In genomic region chr12:82204106-82204505, GRCm38 (mm10) we compare ENCODE assay signal across 19 mouse cellular contexts. TPM values are rescaled to one million over a fixed set of nuclear protein-coding genes. Genes with fewer than 3 reads are reported as not detected.
DNase-seq lines count a peak whose midpoint lies in the region; ATAC-seq and TF ChIP-seq lines count a peak whose summit lies in the region.
"Had no signal": no experiment of that assay in that cellular context is flagged by ENCODE, and none has a peak within 500 bp of the region (broad histone marks: within the 10 kb centered on the region; RNA-seq: fewer than 3 reads in every experiment).

No protein-coding gene starts in this region.

- H3K27me3 ChIP-seq in cerebellum, adult 2 months (ENCODE audit: control insufficient read depth, insufficient read depth, low read length): no peaks in the 10 kb centered on the region
- H3K27me3 ChIP-seq in heart, embryonic 10.5 days (ENCODE audit: insufficient read depth, poor library complexity, severe bottlenecking): no peaks in the 10 kb centered on the region
- H3K27me3 ChIP-seq: embryonic facial prominence, embryonic 15.5 days; heart, embryonic 15.5 days; hindbrain, embryonic 15.5 days had no signal

- no peak for ATAC-seq in cerebellum, adult (ENCODE audit: insufficient number of reproducible peaks, low FRiP score, low TSS enrichment)
- ATAC-seq: forebrain, embryonic 14.5 days; intestine, embryonic 16.5 days had no signal

- 0 out of 2 replicates have a peak, but pooled peaks cover 2% of the 10 kb centered on the region for H3K4me1 ChIP-seq in cerebellum, adult 2 months (ENCODE audit: control insufficient read depth, insufficient read depth, low read length)
- peaks cover 7% of the 10 kb centered on the region; the same call in 1 of the 2 replicates for H3K4me1 ChIP-seq in heart, embryonic 10.5 days
- H3K4me1 ChIP-seq: embryonic facial prominence, embryonic 15.5 days; forebrain, embryonic 10.5 days; hindbrain, embryonic 15.5 days had no signal

- intact Hi-C loops in heart, postnatal 25 days (cut with DNase I): no loop called here

- H3K27ac ChIP-seq in cerebellum, adult 2 months (ENCODE audit: insufficient read depth, low read length): no peak overlapping the region
- no peak overlapping the region for H3K27ac ChIP-seq in heart, embryonic 10.5 days
- H3K27ac ChIP-seq: embryonic facial prominence, embryonic 15.5 days; forebrain, embryonic 10.5 days; heart, embryonic 15.5 days; hindbrain, embryonic 15.5 days had no signal

- no peak overlapping the region for H3K4me3 ChIP-seq in cerebellum, adult 2 months (replicated peaks; ENCODE audit: insufficient read depth, low read depth, low read length)
- H3K4me3 ChIP-seq in heart, embryonic 10.5 days: no peak overlapping the region
- H3K4me3 ChIP-seq: embryonic facial prominence, embryonic 15.5 days; erythroblast, embryonic 14.5 days; forebrain, embryonic 10.5 days; heart, embryonic 15.5 days; hindbrain, embryonic 15.5 days had no signal

- DNase-seq in cerebellum, adult 2 months: peak; percentile 28 to 44
- peak; percentile 46 for DNase-seq in heart, embryonic 10.5 days (ENCODE audit: low spot score)
- DNase-seq in heart, postnatal 25 days (ENCODE audit: low spot score): no peak
- DNase-seq in cerebellum, postnatal 10 days: peak; percentile 20 to 31
- DNase-seq in neural tube, embryonic 10.5 days (ENCODE audit: extremely low spot score, low spot score): no peak
- no peak for DNase-seq in ovary, postnatal 10 days (ENCODE audit: low spot score)
- DNase-seq: adrenal gland, postnatal 10 days; gastrocnemius, postnatal 36 days; heart, adult 18-20 months; heart, postnatal 36 days; kidney, adult 2 months had no signal

- no peak for TF ChIP-seq CTCF in cerebellum, adult 2 months (IDR thresholded peaks at IDR 0.05; ENCODE audit: borderline replicate concordance, insufficient read depth, low read depth, low read length)

- TF ChIP-seq POLR2A in cerebellum, adult 2 months (IDR thresholded peaks at IDR 0.05; ENCODE audit: borderline replicate concordance, insufficient read depth, low read length): no peak

- 0 out of 2 replicates have a peak, but pooled peaks cover 4% of the 10 kb centered on the region for H3K36me3 ChIP-seq in heart, embryonic 10.5 days
- H3K36me3 ChIP-seq: embryonic facial prominence, embryonic 15.5 days; heart, embryonic 15.5 days; hindbrain, embryonic 15.5 days had no signal

- WGBS in cerebellum, adult 2 months: 45% methylated on average over 6 of the region's 6 CpGs
- 92% methylated on average over 6 of the region's 6 CpGs for WGBS in heart, embryonic 10.5 days

- H3K9me3 ChIP-seq in heart, embryonic 10.5 days: no peaks in the 10 kb centered on the region
- H3K9me3 ChIP-seq: embryonic facial prominence, embryonic 15.5 days; forebrain, embryonic 10.5 days; heart, embryonic 15.5 days; hindbrain, embryonic 15.5 days had no signal

RNA-seq across cellular contexts. Expression of gene Sipa1l1, which starts 35.0 kb away (rescaled TPM):
- 35.1 and 38.0 TPM in 2 replicates for polyA plus RNA-seq in cerebellum, adult 2 months (2012; rRNA removed)
- polyA plus RNA-seq in heart, embryonic 10.5 days (2016; fragmentation: Nextera tagmentation; extraction: Ambion mirVana): 35.2 and 37.0 TPM in 2 replicates
- 10 to 100 TPM in 1 of 2 experiments, 1 to 10 TPM in 1; 8.7 to 10.3 TPM for total RNA-seq in heart, postnatal 25 days (2021)

Comparison
In these comparisons a context has a peak if more than half of its experiments do, and no peak if none do; other contexts are left out.
1. DNase-seq: peak in cerebellum, adult 2 months (2 of 2), heart, embryonic 10.5 days (single experiment) and cerebellum, postnatal 10 days (2 of 2); none in heart, postnatal 25 days (single experiment), neural tube, embryonic 10.5 days (single experiment) and ovary, postnatal 10 days (single experiment).